Mouse (Mus musculus): ENCODE measurements around the gene Atpif1.
"Not testable (repeated sequence)": the region's sequence is repeated elsewhere in the genome, so short reads cannot be mapped to it uniquely, and the experiment has no call there.

The Atpif1 gene

GRCm38 (mm10) chr4:132532981-132533916 lies at the start of gene Atpif1:
Gene Atpif1, minus strand, starts transcription at chr4:132533659.
- DNase-seq: peak; percentile 85 to 88

GRCm38 (mm10) chr4:132574809-132575347 lies 41.4 kb upstream of the Atpif1 start:
- no peak for DNase-seq

GRCm38 (mm10) chr4:132573327-132573726 lies 39.9 kb upstream of the Atpif1 start:
- DNase-seq: no peak

- no peak for DNase-seq
Observed at GRCm38 (mm10) chr4:132571190-132571589, 37.7 kb upstream of the Atpif1 start.

- no peak for DNase-seq
Observed at GRCm38 (mm10) chr4:132569115-132569514, 35.7 kb upstream of the Atpif1 start.

GRCm38 (mm10) chr4:132567361-132567779 lies 33.9 kb upstream of the Atpif1 start:
- no peak for DNase-seq

- DNase-seq: no peak
Observed at GRCm38 (mm10) chr4:132565089-132565747, 31.8 kb upstream of the Atpif1 start.

- DNase-seq: no peak
Observed at GRCm38 (mm10) chr4:132563965-132564364, 30.5 kb upstream of the Atpif1 start, which contains the start of gene Ptafr. Gene Ptafr, plus strand, starts transcription at chr4:132564067.

GRCm38 (mm10) chr4:132563261-132563660 lies 29.8 kb upstream of the Atpif1 start:
- no peak for DNase-seq

GRCm38 (mm10) chr4:132555550-132555949 lies 22.1 kb upstream of the Atpif1 start:
- DNase-seq: not testable (repeated sequence)

GRCm38 (mm10) chr4:132554653-132555052 lies 21.2 kb upstream of the Atpif1 start:
- no peak for DNase-seq

GRCm38 (mm10) chr4:132554221-132554620 lies 20.8 kb upstream of the Atpif1 start:
- DNase-seq: no peak

- DNase-seq: peak; percentile 24 to 45
Observed at GRCm38 (mm10) chr4:132545851-132546250, 12.4 kb upstream of the Atpif1 start.

- no peak for DNase-seq
Observed at GRCm38 (mm10) chr4:132542724-132543123, 9.3 kb upstream of the Atpif1 start.

- DNase-seq: no peak
Observed at GRCm38 (mm10) chr4:132541413-132541812, 8.0 kb upstream of the Atpif1 start.

GRCm38 (mm10) chr4:132539481-132539880 lies 6.0 kb upstream of the Atpif1 start:
- no peak for DNase-seq

- DNase-seq: peak; percentile 94
Observed at GRCm38 (mm10) chr4:132535406-132536121, 2.1 kb upstream of the Atpif1 start, which contains the start of gene Dnajc8. Gene Dnajc8, plus strand, starts transcription at chr4:132535550.

- no peak for DNase-seq
Observed at GRCm38 (mm10) chr4:132532496-132532895, 963 bp downstream of the Atpif1 start.

GRCm38 (mm10) chr4:132530033-132530804 lies 3.2 kb downstream of the Atpif1 start:
- no peak for DNase-seq

- DNase-seq: no peak
Observed at GRCm38 (mm10) chr4:132529344-132529743, 4.1 kb downstream of the Atpif1 start.

GRCm38 (mm10) chr4:132527917-132528522 lies 5.4 kb downstream of the Atpif1 start:
- no peak for DNase-seq
